Mouse (Mus musculus) WW6 (cell line): ENCODE measurements around the gene Ifnz.
"Not testable (repeated sequence)": the region's sequence is repeated elsewhere in the genome, so short reads cannot be mapped to it uniquely, and the experiment has no call there.

Experiments
- DNase-seq: peaks from one replicate; pipeline ENCODE4 v3.0.0-alpha.2; 2013; ENCODE audit warnings: low read depth, low spot score

Gene Ifnz

GRCm38 (mm10) chr4:88785409-88785808 is 3.5 kb downstream of the Ifnz start, which contains the start of gene Gm13276:
Gene Gm13276, plus strand, starts transcription at chr4:88785709.
- DNase-seq = not testable (repeated sequence)

GRCm38 (mm10) chr4:88788402-88788801 is 6.5 kb downstream of the Ifnz start, which contains the start of gene Gm13277:
Gene Gm13277, plus strand, starts transcription at chr4:88788632.
- not testable (repeated sequence) for DNase-seq

- DNase-seq = not testable (repeated sequence)
These were observed 9.3 kb downstream of the Ifnz start, which contains the start of gene Gm13278 for GRCm38 (mm10) chr4:88791250-88791649. Gene Gm13278, plus strand, starts transcription at chr4:88791550.

GRCm38 (mm10) chr4:88793936-88794675 is 12.2 kb downstream of the Ifnz start, which contains the start of gene Gm13275:
Gene Gm13275, plus strand, starts transcription at chr4:88794487.
- not testable (repeated sequence) for DNase-seq

GRCm38 (mm10) chr4:88797097-88797496 is 15.2 kb downstream of the Ifnz start, which contains the start of gene Gm13279:
Gene Gm13279, plus strand, starts transcription at chr4:88797397.
- DNase-seq = not testable (repeated sequence)

GRCm38 (mm10) chr4:88799365-88799764 is 17.4 kb downstream of the Ifnz start, which contains the start of gene Gm13285:
Gene Gm13285, plus strand, starts transcription at chr4:88799665.
- not testable (repeated sequence) for DNase-seq

GRCm38 (mm10) chr4:88802954-88803353 is 21.0 kb downstream of the Ifnz start, which contains the start of gene Gm13287:
Gene Gm13287, plus strand, starts transcription at chr4:88803254.
- not testable (repeated sequence) for DNase-seq

- not testable (repeated sequence) for DNase-seq
These were observed 23.3 kb downstream of the Ifnz start, which contains the start of gene Gm13288 for GRCm38 (mm10) chr4:88805231-88805630. Gene Gm13288, plus strand, starts transcription at chr4:88805531.

- DNase-seq = not testable (repeated sequence)
These were observed 23.8 kb downstream of the Ifnz start for GRCm38 (mm10) chr4:88805761-88806160.

- DNase-seq = no peak
These were observed 34.0 kb downstream of the Ifnz start, which contains the start of gene Ifna7 for GRCm38 (mm10) chr4:88815928-88816327. Gene Ifna7, plus strand, starts transcription at chr4:88816228.

- DNase-seq = no peak
These were observed 37.7 kb downstream of the Ifnz start, which contains the start of gene Ifna11 for GRCm38 (mm10) chr4:88819659-88820058. Gene Ifna11, plus strand, starts transcription at chr4:88819959.

GRCm38 (mm10) chr4:88822995-88823394 is 41.1 kb downstream of the Ifnz start:
- DNase-seq = no peak

- DNase-seq = not testable (repeated sequence)
These were observed 45.2 kb downstream of the Ifnz start, which contains the start of gene Ifna6 for GRCm38 (mm10) chr4:88827116-88827515. Gene Ifna6, plus strand, starts transcription at chr4:88827416.

GRCm38 (mm10) chr4:88830523-88830922 is 48.6 kb downstream of the Ifnz start:
- no peak for DNase-seq
